Mouse (Mus musculus) layer of hippocampus, adult 9-11 months (tissue): Measurements from ENCODE around the gene Gm49378.

Experiments
- DNase-seq: peaks from one replicate; pipeline ENCODE4 v3.0.0; 2022

The Gm49378 gene

GRCm38 (mm10) chr14:55589271-55589670, 48.4 kb downstream of the Gm49378 start:
- no peak for DNase-seq

GRCm38 (mm10) chr14:55586149-55586548, 51.5 kb downstream of the Gm49378 start:
- DNase-seq: no peak

GRCm38 (mm10) chr14:55585566-55585960, 52.1 kb downstream of the Gm49378 start:
- DNase-seq: no peak

GRCm38 (mm10) chr14:55584702-55585565, 52.8 kb downstream of the Gm49378 start, which contains the start of gene Emc9:
Gene Emc9 (minus strand): TSS chr14:55585302.
- peak; percentile 74 for DNase-seq

GRCm38 (mm10) chr14:55584303-55584701, 53.4 kb downstream of the Gm49378 start:
- no peak for DNase-seq

- no peak for DNase-seq
These were observed 55.6 kb downstream of the Gm49378 start for GRCm38 (mm10) chr14:55581981-55582681.

- no peak for DNase-seq
These were observed 57.0 kb downstream of the Gm49378 start for GRCm38 (mm10) chr14:55580731-55581130.

- DNase-seq: no peak
These were observed 57.9 kb downstream of the Gm49378 start for GRCm38 (mm10) chr14:55579511-55580496.
